Mouse (Mus musculus) lung, postnatal 0 days (tissue): ENCODE results near the gene D230025D16Rik.

ENCODE experiments used
- CTCF ChIP-seq: IDR thresholded peaks from 2 replicates; pipeline ENCODE4 v1.5.1; 2016; ENCODE audit warnings: antibody characterized with exemption, mild to moderate bottlenecking
- EP300 ChIP-seq: IDR thresholded peaks from 2 replicates; pipeline ENCODE4 v1.6.1; 2016; ENCODE audit warnings: antibody characterized with exemption, mild to moderate bottlenecking, control low read depth

DNA sequence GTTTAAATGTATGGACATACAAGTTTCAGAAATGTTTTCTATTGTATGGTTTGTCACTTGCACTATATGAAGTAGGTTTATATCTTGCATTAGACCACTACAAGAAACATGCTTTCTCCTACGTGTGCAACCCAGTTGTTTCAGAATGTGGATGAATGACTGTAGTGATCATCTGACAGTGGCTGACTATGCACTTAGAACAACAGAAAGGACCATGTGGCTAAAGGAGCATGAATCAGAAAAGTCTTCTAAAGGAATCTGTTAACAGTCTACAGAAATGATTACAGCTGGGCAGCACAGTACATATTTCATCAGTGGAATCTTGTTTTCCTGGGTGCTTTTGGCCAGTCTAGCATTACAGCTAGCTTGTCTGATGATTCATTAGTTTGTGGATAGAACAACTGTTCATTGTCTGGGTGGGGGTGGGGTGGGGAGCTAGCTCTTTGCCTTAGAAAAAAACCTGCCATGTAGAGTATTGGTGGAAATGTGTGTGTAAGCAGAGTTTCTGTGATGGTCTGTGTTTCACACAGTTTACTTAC lies 38.4 kb upstream of the D230025D16Rik start:
- TF ChIP-seq CTCF (no peak), EP300 (no peak)
